Comparison of ENCODE assay signal across 8 mouse cellular contexts in genomic region chr11:58103697-58104306, GRCm38 (mm10). TPM values are rescaled to one million over a fixed set of nuclear protein-coding genes. Genes with fewer than 3 reads are reported as not detected.
DNase-seq lines count a peak whose midpoint lies in the region; ATAC-seq and TF ChIP-seq lines count a peak whose summit lies in the region.

Gene Cnot8 (plus strand): TSS chr11:58104153.

- peak within 1 kb of the TSS; percentile 82 for H3K9ac ChIP-seq in embryonic facial prominence, embryonic 15.5 days
- peak within 1 kb of the TSS; percentile 95 for H3K9ac ChIP-seq in limb, embryonic 14.5 days (ENCODE audit: low read depth, low read length, severe bottlenecking)
- peak within 1 kb of the TSS; percentile 91 for H3K9ac ChIP-seq in midbrain, postnatal 0 days (replicated peaks; ENCODE audit: low read length, poor library complexity, severe bottlenecking)

- peaks cover 7% of the 10 kb centered on the region; the same call in 1 of the 2 replicates for H3K4me1 ChIP-seq in bone marrow, adult 2 months (ENCODE audit: control insufficient read depth, insufficient read depth, low read length)
- H3K4me1 ChIP-seq in embryonic facial prominence, embryonic 15.5 days = peaks cover 25% of the 10 kb centered on the region
- H3K4me1 ChIP-seq in limb, embryonic 14.5 days (ENCODE audit: control insufficient read depth, insufficient read depth, low read length) = peaks cover 12% of the 10 kb centered on the region
- peaks cover 9% of the 10 kb centered on the region; the same call in 1 of the 2 replicates for H3K4me1 ChIP-seq in midbrain, postnatal 0 days (ENCODE audit: insufficient read depth, low read length)

- no peaks in the 10 kb centered on the region for H3K9me3 ChIP-seq in embryonic facial prominence, embryonic 15.5 days (replicated peaks)
- no peaks in the 10 kb centered on the region for H3K9me3 ChIP-seq in limb, embryonic 14.5 days (ENCODE audit: control insufficient read depth, low read length)
- no peaks in the 10 kb centered on the region for H3K9me3 ChIP-seq in midbrain, postnatal 0 days (ENCODE audit: low read length)

- TF ChIP-seq CTCF in bone marrow, adult 2 months (IDR thresholded peaks at IDR 0.05; ENCODE audit: control insufficient read depth, insufficient read depth, low read length) = no peak
- TF ChIP-seq CTCF in midbrain, postnatal 0 days (IDR thresholded peaks at IDR 0.05) = no peak

- ATAC-seq in embryonic facial prominence, embryonic 15.5 days (ENCODE audit: insufficient number of reproducible peaks, low FRiP score, low TSS enrichment, low read depth) = peak; percentile 97
- ATAC-seq in limb, embryonic 14.5 days (ENCODE audit: low FRiP score, low read depth) = peak; percentile 96
- peak; percentile 97 for ATAC-seq in midbrain, postnatal 0 days (ENCODE audit: low FRiP score)

- no peaks in the 10 kb centered on the region for H3K36me3 ChIP-seq in embryonic facial prominence, embryonic 15.5 days
- H3K36me3 ChIP-seq in limb, embryonic 14.5 days (ENCODE audit: control insufficient read depth, insufficient read depth, low read length) = no peaks in the 10 kb centered on the region
- no peaks in the 10 kb centered on the region for H3K36me3 ChIP-seq in midbrain, postnatal 0 days (ENCODE audit: insufficient read depth, low read length)

- peak; percentile 99 for DNase-seq in 416B (ENCODE audit: low read depth)
- DNase-seq in heart, adult 8-10 months (ENCODE audit: low spot score) = peak; percentile 99
- DNase-seq in kidney, adult 9 months = peak; percentile 99
- DNase-seq in limb, embryonic 14.5 days (ENCODE audit: low spot score) = peak; percentile 97
- DNase-seq in midbrain, postnatal 0 days (ENCODE audit: low spot score) = peak; percentile 99
- peak; percentile 99 for DNase-seq in spleen, postnatal 14 days (ENCODE audit: low spot score in 2 of 2)

- peak within 1 kb of the TSS; percentile 93 for H3K27ac ChIP-seq in bone marrow, adult 2 months (ENCODE audit: control insufficient read depth, insufficient read depth, low read depth, low read length, poor library complexity)
- H3K27ac ChIP-seq in embryonic facial prominence, embryonic 15.5 days (replicated peaks) = peak within 1 kb of the TSS; percentile 86
- H3K27ac ChIP-seq in limb, embryonic 14.5 days (replicated peaks; ENCODE audit: low read depth, low read length) = peak within 1 kb of the TSS; percentile 89
- peak within 1 kb of the TSS; percentile 85 for H3K27ac ChIP-seq in midbrain, postnatal 0 days (ENCODE audit: low read depth, low read length)

- peak within 1 kb of the TSS; percentile 79 for H3K4me3 ChIP-seq in bone marrow, adult 2 months (replicated peaks; ENCODE audit: control insufficient read depth, low read depth, low read length)
- peak within 1 kb of the TSS; percentile 91 for H3K4me3 ChIP-seq in embryonic facial prominence, embryonic 15.5 days (replicated peaks)
- H3K4me3 ChIP-seq in limb, embryonic 14.5 days (replicated peaks; ENCODE audit: low read length) = peak within 1 kb of the TSS; percentile 93
- H3K4me3 ChIP-seq in midbrain, postnatal 0 days (ENCODE audit: low read depth, low read length) = peak within 1 kb of the TSS; percentile 96

- under 1% methylated on average over 55 of the region's 55 CpGs for WGBS in bone marrow, adult 2 months
- under 1% methylated on average over 52 of the region's 55 CpGs for WGBS in embryonic facial prominence, embryonic 15.5 days
- WGBS in limb, embryonic 14.5 days = under 1% methylated on average over 53 of the region's 55 CpGs
- under 1% methylated on average over 55 of the region's 55 CpGs for WGBS in midbrain, postnatal 0 days

- no peaks in the 10 kb centered on the region for H3K27me3 ChIP-seq in embryonic facial prominence, embryonic 15.5 days
- no peaks in the 10 kb centered on the region for H3K27me3 ChIP-seq in limb, embryonic 14.5 days (ENCODE audit: control insufficient read depth, insufficient read depth, low read length)
- peaks cover 3% of the 10 kb centered on the region; the same call in 1 of the 2 replicates for H3K27me3 ChIP-seq in midbrain, postnatal 0 days (ENCODE audit: insufficient read depth, low read length)

- H3K4me2 ChIP-seq in embryonic facial prominence, embryonic 15.5 days (replicated peaks) = peak within 1 kb of the TSS; percentile 67
- H3K4me2 ChIP-seq in limb, embryonic 14.5 days (replicated peaks; ENCODE audit: low read depth, low read length, severe bottlenecking) = peak within 1 kb of the TSS; percentile 74
- peak within 1 kb of the TSS; percentile 80 for H3K4me2 ChIP-seq in midbrain, postnatal 0 days (ENCODE audit: low read depth, low read length, poor library complexity, severe bottlenecking)

- TF ChIP-seq POLR2A in bone marrow, adult 2 months (IDR thresholded peaks at IDR 0.05; ENCODE audit: borderline replicate concordance, control insufficient read depth, low read depth, low read length) = peak; percentile 79; the same call in 1 of the 2 replicates
- TF ChIP-seq POLR2A in limb, embryonic 14.5 days (IDR thresholded peaks at IDR 0.05; ENCODE audit: borderline replicate concordance, extremely low read depth, insufficient read depth, insufficient read length) = peak; percentile 68; the same call in 1 of the 2 replicates

RNA-seq across cellular contexts. Expression of gene Cnot8, which starts in this region (rescaled TPM):
- polyA plus RNA-seq in bone marrow, adult 2 months (2011; ENCODE audit: insufficient read depth, insufficient read length, low replicate concordance, missing spikeins) = 23.3 and 34.5 TPM in 2 replicates
- 96.3 and 97.5 TPM in 2 replicates for polyA plus RNA-seq in embryonic facial prominence, embryonic 15.5 days (2015; fragmentation: Nextera tagmentation; extraction: Ambion mirVana)
- total RNA-seq in heart, adult 8-10 months (2022) = 10 to 100 TPM; 34.2 to 36.4 (median 35.8) TPM
- 96.7 and 97.2 TPM in 2 replicates for polyA plus RNA-seq in limb, embryonic 14.5 days (2012; rRNA removed)
- 90.1 and 99.1 TPM in 2 replicates for polyA plus RNA-seq in limb, embryonic 14.5 days (2014; fragmentation: Nextera tagmentation; extraction: Ambion mirVana)
- total RNA-seq in midbrain, postnatal 0 days (2014; rRNA removed) = 80.0 and 95.9 TPM in 2 replicates
- polyA plus RNA-seq in midbrain, postnatal 0 days (2015; fragmentation: Nextera tagmentation; extraction: Ambion mirVana) = 88.7 and 89.2 TPM in 2 replicates

Comparison
In these comparisons a context has a peak if more than half of its experiments do, and no peak if none do; other contexts are left out.
1. Peak in every context shown above with its lines: DNase-seq, ATAC-seq, H3K4me3 ChIP-seq and H3K27ac ChIP-seq.